ENCODE assay signal across 8 mouse cellular contexts in genomic region chr17:83632653-83633570, GRCm38 (mm10). TPM values are rescaled to one million over a fixed set of nuclear protein-coding genes. Genes with fewer than 3 reads are reported as not detected.
DNase-seq lines count a peak whose midpoint lies in the region; ATAC-seq and TF ChIP-seq lines count a peak whose summit lies in the region.

No protein-coding gene starts in this region.

- peaks cover 34% of the 10 kb centered on the region for H3K27me3 ChIP-seq in hindbrain, postnatal 0 days (ENCODE audit: insufficient read depth, low read length)

- peak overlapping the region; percentile 74 for H3K4me2 ChIP-seq in hindbrain, postnatal 0 days (ENCODE audit: low read depth, low read length)

- no peaks in the 10 kb centered on the region for H3K36me3 ChIP-seq in hindbrain, postnatal 0 days (ENCODE audit: insufficient read depth, low read length)

- H3K4me3 ChIP-seq in hindbrain, postnatal 0 days (ENCODE audit: low read length): peak overlapping the region; percentile 51

- peak; percentile 43 for ATAC-seq in activated CD4-positive, CD25-positive, alpha-beta regulatory T cell, adult 4 months
- ATAC-seq in hindbrain, postnatal 0 days: peak; percentile 41

- no peaks in the 10 kb centered on the region; the same call in 1 of the 2 replicates for H3K4me1 ChIP-seq in hindbrain, postnatal 0 days (ENCODE audit: insufficient read depth, low read length)

- H3K9me3 ChIP-seq in hindbrain, postnatal 0 days (ENCODE audit: low read length): no peaks in the 10 kb centered on the region

- peak; percentile 59 to 65 for DNase-seq in cerebellum, postnatal 36 days
- peak; percentile 29 to 58 for DNase-seq in frontal cortex, postnatal 25 days (ENCODE audit: low spot score in 2 of 2)
- peak; percentile 87 for DNase-seq in hindbrain, postnatal 0 days (ENCODE audit: low spot score)
- peak; percentile 64 to 69 for DNase-seq in left cerebral cortex, adult 18-20 months (ENCODE audit: low spot score in 2 of 2)
- DNase-seq in lung, postnatal 4 days: peak; percentile 46 to 75
- peak; percentile 65 for DNase-seq in right cerebral cortex, adult 18-20 months
- peak; percentile 44 to 66 for DNase-seq in urinary bladder, postnatal 4 days (ENCODE audit: low spot score in 2 of 2)

- H3K27ac ChIP-seq in hindbrain, postnatal 0 days: 0 out of 2 replicates have a peak overlapping the region, but pooled peaks have one; percentile 11

- peak; percentile 73 for TF ChIP-seq CTCF in hindbrain, postnatal 0 days (IDR thresholded peaks at IDR 0.05; ENCODE audit: low read depth)

- peak overlapping the region; percentile 37; the same call in 1 of the 2 replicates for H3K9ac ChIP-seq in hindbrain, postnatal 0 days (replicated peaks; ENCODE audit: low read length)

- WGBS in hindbrain, postnatal 0 days: 2% methylated on average over 24 of the region's 24 CpGs

RNA-seq across cellular contexts. Expression of gene Kcng3, which starts 1.2 kb away (rescaled TPM):
- under 1 TPM in 1 of 2 experiments, not detected in 1; 0.13 TPM for polyA plus RNA-seq in activated CD4-positive, CD25-positive, alpha-beta regulatory T cell, adult 4 months (2017; shearing (Covaris generic))
- total RNA-seq in hindbrain, postnatal 0 days (2014; rRNA removed): 2.2 and 3.2 TPM in 2 replicates
- polyA plus RNA-seq in hindbrain, postnatal 0 days (2015; fragmentation: Nextera tagmentation; extraction: Ambion mirVana): 0.06 and 0.11 TPM in 2 replicates
- total RNA-seq in left cerebral cortex, adult 18-20 months (2021): 10 to 100 TPM; 10.6 to 11.7 TPM

Comparison
In these comparisons a context has a peak if more than half of its experiments do, and no peak if none do; other contexts are left out.
1. Peak in every context shown above with its lines: DNase-seq, ATAC-seq, H3K4me3 ChIP-seq and H3K27ac ChIP-seq.